Mouse (Mus musculus): ENCODE results near the gene Clec16a.

The Clec16a gene

DNA sequence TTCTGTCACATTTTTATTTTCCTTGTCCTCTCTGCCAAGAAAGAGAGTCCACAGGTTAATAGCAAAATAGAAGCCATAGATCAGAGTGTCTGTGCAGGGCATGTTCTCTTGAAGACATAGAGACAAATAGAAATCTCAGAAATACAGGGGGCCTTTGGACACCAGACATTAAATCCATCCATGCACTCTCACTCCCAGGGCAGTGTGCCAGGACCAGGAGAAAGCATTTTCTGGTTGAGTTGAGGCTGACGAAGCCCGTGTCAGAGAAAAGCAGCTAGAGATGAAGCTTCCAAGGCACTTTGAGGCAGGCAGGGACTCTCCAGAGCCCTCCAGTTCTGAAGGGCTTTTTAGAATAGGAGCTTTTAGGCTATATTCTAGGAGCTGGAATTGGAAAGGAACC, 171.6 kb downstream of the Clec16a start:
- DNase-seq (ENCODE audit: low read depth, low spot score) = no peak

DNA sequence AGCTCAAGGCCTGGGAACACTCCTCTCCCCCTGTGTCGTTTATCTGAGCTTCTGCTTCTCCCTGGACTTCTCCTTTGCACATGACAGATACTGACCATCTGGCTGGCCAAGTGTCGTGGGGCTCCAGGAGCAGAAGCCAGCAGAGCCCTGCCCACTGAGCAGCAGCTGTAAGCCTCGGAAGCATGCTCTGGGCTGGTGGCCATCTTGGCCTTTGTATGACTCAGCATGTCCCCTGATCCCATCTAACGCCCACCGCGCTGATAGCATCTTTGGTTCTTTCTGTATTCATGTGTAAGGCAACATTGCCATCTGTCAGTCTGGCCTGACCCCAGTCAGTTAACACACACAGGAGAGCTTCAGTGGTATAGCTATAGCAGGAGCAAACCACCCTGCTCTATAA, 174.8 kb downstream of the Clec16a start:
- DNase-seq (ENCODE audit: low read depth, low spot score) = no peak

DNA sequence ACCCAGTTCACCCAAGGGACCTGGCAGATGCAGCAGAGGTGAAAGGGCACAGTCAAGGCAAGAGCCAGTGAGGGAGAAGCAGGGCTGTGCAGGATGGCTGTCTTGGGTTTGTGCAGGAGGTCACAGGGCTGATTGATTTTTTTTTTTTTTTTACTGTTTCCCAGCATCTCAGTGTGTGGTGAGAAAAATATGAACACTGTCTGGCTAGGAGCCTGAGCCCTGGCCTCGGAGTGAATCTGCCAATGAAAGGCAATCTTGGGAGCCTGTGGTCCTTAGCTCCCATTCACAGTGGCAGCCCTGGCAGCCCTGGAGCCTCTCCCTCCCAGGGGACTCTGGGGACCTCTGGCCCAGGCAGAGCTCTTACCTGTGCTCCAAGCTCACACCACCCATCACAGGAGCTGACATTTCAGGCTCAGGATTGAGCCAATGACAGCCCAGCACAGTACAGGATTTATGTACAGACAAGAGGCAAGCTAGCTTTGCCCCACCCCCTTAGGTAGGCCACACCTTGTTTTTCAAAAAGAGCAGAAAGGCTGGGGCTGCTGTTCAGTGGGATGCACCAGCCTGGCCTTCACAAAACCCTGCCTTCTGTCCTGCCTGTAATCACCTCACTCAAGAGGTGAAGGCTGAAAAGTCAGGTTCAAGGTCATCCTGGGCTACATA, 177.9 kb downstream of the Clec16a start:
- DNase-seq (ENCODE audit: low read depth, low spot score) = no peak

DNA sequence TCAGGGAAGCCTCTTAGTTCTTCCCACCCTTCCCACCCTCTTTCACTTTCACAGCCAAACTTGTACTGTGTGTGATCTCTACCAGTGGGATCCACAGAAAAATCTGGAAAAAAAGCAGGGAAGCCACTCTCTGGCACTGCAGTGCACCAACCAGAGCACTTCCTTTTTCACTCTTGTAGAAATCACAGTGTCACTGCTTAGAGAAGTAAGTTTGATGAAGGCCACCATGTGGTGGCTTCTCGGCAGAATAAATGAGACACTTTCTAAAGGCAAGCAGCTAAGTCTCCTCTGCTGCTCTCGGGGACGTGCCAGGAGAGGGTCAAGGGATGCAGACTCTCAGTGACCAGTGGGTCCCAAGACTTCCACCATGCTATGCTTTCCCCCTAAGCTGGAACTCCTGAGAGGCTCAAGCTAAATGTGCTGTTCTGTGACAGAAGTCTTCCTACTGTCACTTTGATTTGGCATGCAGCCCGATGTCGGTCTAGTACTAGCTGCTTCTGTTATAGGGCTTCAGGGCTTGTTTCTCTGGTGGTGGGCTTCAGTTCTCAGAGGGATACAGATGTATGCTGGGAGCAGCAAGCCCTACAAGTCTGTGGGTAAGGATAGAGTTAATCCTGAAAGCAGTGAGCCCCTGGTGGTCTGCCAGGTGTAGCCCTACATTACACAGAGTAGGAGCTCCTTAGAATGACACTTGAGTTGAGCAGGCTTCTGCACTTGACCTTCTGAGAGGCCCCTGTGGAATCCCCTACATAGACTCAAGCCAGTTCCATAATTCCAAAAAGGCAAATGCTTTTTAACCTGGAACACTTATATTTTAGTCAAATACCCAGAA, 178.9 kb downstream of the Clec16a start:
- peak; percentile 38 for DNase-seq (ENCODE audit: low read depth, low spot score)

DNA sequence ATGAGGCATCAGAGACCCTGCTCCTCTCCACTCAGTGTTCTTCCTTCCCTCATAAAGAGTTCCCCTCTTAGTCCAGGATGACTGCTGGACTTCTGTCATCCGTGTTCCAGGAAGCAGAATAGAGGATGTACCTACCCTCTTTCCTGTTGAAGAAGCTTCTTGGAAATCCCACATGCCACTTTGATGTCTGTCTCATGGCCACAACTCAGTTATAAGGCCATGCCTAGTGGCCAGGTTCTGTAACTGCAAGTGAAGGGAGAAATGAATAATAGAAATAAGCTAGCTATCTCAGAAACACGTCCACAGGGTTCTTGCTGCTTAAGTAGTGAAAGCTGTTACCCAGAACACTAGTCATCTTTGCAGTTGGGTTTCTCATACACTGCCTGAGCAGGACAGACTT, 180.0 kb downstream of the Clec16a start:
- peak; percentile 40 for DNase-seq (ENCODE audit: low read depth, low spot score)

DNA sequence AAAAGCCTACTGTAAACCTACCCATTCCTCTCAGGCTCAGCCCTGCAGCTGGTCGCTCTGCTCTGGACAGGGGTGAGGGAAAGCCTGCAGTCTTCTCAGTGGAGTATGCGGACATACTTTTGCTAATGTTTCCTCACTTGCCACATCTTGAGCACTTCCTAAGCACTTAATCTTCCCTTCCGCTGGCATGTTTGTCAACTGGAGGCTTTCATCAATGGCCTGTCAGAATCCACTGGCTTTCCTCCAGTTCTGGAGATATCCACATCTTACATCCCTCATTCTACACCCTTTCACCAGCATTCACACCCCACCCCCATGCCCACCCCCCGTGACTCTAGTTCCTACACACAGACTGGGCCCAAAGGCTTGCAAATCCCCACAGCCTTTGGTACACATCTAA, 182.5 kb downstream of the Clec16a start:
- DNase-seq (ENCODE audit: low read depth, low spot score) = no peak

DNA sequence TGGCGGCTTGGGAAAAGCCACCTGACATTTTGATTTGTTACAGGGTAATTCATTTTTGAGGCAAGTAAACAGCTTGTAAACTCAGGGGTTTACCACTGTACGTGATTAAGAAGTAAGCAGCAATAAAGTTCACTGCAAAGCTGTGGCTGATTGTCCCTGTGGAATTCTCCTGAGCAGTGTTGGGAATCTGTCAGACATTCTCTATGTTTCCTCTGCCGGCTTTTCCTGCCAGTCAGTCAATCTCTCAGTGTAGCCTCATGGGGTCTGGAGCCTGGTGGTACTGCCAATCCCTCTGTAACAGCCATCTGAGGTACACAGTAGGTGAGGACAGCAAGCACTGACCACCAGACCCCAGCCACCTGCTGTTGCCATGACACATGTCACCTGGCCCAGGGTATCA, 183.7 kb downstream of the Clec16a start:
- no peak for DNase-seq (ENCODE audit: low read depth, low spot score)

DNA sequence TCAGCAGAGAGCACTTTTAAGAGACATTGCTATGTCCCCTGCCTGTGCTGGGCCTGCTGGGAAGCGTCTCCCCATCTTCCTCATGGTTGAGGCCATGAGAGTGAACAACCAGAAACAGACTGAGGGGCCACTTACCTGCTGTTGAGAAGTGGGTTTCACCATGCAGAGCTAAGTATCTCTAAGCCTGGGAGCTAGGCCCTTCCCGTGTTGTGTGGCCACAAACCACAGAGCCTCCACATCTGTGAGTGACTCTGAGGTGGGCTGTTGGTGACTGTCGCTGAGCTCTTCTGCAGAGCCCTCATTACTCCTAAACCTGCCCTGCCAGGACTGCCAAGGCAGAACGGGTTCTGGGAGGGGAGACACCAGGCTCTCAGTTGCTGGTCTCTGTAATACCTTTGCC, 185.8 kb downstream of the Clec16a start:
- DNase-seq (ENCODE audit: low read depth, low spot score) = no peak

DNA sequence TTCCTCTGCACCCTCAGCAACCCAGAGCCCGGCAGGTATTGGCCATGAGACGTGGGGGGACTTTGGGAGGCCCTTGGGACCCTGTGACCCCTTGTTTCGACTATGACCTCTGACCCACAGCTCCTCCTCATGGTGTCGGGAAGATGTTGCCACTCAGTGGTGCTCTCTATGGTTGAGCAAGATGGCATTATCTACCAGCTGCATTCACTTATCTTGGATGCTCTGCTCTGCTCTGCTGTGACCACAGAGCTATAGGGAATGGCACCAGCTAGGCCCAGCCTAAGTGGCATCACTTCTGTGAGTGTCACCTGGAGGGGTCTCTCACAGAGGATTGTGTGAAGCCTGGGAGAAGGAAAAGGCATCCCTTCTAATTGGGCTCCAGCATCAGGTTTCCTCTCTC, 186.6 kb downstream of the Clec16a start:
- no peak for DNase-seq (ENCODE audit: low read depth, low spot score)

DNA sequence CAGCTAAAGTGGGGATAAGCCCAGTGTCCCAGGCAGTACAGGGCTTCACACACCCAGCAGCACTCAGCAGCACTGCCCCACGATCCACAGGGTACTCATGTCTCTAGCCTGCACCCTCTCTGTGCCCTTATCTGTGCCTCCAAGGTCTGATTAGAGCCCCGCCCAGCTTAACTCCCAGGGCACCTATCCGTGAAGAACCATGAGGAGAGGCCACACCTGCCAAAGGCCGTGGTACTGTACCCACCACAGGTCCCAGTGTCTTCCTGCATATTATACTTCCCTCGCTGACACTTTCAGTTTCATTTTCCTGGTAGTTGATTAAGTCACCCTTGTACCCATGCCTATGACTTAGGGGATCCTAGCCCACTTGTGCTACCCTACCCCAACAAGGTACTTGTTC, 187.3 kb downstream of the Clec16a start:
- DNase-seq (ENCODE audit: low read depth, low spot score) = peak; percentile 15

DNA sequence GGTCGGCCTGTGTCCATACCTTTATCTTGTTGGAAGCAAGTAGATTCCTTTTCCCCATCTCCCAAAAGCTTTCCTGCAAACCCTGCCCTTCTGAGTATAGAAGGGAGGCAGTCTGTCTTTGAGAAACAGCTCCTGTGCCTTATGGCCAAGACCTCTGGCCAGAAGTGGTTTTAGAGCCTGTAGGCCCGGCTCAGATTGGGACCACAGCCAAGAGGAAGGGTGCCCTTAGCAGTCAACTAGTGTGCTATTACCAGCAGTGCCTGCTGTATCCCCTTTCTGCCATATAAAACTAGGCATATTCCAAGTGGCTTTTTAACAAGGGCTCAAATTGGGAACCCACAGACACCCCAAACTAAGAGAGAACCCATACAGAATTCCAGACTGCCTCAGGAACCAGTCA, 190.6 kb downstream of the Clec16a start:
- no peak for DNase-seq (ENCODE audit: low read depth, low spot score)

DNA sequence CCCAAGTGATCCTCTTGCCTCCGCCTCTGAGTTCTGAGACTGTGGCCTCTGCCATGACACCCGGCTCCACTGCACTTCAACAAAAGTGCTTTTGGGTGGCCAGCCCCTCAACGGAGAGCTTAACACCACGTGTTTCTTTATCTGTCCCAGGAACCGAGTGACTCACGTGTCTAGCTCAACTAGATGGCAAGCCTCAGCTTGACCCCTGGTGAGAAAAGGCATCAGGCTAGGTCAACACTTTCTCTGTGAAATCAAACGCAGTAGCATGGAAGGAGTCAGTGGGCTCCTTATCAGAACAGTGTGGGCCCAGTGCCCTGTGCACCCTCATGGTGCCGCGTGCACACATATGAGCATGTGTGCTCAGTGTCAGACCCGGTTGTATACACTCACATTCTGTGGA, 191.2 kb downstream of the Clec16a start:
- no peak for DNase-seq (ENCODE audit: low read depth, low spot score)

DNA sequence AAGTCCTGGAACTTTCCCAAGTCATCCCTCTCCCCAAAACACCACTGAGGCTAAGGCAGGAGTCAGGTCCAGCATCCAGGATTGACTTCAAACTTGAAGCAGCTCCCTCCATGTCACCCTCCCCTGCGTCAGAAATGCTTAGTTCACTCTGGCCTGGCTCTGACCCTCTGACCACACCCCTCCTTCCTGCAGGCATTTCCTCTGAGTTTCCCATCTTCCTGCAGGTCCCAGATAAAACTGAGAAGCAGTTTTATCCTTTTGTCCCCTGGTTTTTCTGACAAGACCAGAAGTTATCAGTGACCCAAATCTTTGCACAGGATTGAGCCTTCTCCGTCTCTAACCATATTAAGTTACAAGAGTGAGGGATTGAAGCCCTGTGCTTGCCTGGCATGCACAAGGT, 192.4 kb downstream of the Clec16a start:
- DNase-seq (ENCODE audit: low read depth, low spot score) = no peak

DNA sequence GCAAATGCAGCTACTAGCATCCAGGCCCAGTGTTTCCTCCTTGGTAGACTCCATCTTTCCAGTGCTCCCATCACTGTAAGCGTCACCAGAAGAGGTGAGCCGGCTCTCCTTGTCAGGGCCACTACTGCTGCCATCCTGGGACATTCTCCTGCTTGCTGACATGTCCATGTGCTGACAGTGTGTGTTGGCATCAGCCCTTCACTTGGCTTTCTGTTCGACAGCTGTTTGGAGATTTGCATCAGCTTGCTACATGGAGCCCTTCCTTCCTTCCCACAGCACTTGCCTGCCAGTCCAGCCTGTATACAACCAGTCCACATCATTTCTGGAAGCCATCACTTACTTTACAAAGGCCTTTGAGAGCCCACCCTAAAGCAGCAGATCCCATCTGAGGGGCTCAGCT, 193.7 kb downstream of the Clec16a start:
- no peak for DNase-seq (ENCODE audit: low read depth, low spot score)

DNA sequence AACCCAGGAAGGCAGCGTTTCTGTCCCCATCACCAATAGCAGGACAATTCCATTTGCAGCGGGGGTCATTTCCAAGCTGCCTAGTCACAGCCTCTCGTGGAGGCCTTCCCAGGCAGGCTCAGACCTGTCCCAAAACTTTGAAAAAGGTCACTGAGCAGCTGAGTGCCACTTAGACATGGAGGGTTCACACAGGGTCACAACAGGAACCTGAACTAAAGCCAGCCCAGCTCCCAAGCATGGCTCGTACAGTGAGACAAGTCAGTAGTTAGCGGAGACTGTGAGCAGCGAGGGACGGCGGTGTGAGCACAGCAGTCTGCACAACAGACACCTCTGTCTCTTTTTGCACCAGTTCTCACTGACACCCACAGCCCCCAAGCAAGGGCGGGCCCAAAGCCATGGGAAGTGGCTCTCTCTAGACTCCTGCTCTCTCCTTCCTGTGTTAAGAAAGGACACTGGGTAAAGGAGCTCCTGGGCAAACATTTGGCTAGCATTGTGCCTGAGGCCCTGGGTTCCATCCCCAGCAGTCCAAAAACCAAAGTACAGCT, 194.8 kb downstream of the Clec16a start:
- no peak for DNase-seq (ENCODE audit: low read depth, low spot score)

DNA sequence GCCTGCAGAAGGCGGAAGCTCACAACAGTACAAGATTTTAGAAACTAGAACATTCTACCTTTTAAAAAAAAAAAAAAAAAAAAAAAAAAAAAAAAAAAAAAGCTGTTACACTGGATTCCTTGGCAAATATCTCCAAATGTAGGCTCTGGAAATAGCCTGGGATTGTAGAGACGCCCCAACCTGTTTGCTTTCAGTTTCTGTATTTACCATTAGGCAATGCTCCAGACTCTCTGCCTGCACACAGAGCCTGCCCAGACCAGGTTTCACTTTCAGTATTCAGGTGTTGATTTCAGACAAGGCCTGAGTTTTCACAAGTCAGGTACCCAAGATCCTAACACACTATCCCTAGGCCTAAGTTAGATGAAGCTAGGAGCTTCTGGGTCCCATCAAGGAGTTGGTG, 195.9 kb downstream of the Clec16a start:
- peak; percentile 51 for DNase-seq (ENCODE audit: low read depth, low spot score)

DNA sequence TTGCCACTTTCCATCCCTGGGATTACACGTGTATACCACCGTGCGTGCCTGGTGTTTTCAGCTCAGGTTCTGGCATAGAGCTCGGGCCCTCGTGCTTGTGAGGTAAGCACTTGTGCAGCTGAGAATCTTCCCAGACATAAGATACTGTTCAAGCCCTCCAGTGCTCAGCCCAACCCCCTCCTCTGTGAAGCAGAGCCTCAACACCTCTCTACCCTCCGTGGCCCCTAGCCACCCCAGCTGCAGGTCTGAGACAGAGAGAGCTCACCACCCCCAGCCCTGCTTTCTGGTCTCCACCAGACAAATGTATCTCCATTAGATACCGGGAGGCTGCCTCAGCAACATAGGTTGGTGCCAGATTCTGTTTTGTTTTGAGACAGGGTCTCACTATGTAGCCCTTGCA, 204.1 kb downstream of the Clec16a start:
- DNase-seq (ENCODE audit: low read depth, low spot score) = no peak

DNA sequence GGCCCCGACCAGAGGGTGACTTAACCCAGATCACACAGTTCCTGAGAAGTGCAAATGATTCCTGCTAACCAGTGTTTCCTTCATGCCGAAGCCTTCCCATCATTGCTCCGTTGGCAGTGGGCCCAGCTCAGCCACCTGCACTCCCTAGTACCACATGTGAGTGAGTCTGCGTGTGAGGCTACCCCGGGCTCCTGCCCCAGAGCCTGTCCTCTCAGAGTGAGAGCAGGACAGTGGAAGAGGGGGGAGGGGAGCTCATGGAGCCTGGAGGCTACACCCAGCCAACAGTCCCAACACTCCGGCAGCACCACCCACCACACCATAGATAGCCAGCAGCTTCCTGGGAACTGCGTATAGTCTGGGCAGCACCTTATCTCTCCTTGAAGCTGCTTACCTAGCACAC, 204.7 kb downstream of the Clec16a start:
- no peak for DNase-seq (ENCODE audit: low read depth, low spot score)

DNA sequence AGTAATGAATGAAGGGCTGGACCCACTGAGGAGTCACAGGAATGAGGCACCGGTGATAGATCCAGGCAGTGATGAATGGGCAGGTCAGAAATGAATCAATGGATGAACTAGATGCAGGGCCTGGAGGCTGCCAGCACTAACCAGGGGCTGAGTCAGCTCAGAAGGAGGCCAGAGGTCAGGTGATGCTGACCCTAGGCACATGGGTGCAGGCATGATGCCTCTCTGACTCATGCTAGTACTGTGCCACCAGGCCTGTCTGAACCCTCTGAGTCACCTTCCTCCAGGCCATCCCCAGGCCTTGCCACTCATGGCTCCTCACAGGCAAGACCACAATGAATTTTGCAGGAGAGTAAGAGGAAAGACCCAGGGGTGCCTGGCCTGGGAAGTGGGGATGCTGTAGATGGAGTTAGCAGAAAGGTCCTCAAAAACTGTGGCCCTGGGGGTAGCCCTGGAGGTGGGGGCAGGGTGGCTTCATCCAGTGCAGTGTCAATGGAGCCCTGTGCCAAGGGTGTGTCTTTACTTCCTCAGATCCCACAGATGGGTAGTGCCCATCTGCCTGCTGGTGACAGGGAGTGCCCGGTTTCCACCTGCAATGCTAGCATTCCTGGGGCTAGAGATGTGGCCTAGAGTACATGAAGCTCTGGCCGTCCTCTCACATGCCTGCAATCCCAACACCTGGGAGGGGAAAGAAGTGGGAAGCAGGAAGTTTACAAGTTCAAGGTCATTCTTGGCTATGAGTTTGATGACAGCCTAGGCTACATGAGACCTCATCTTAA, 209.6 kb downstream of the Clec16a start:
- no peak for DNase-seq (ENCODE audit: low read depth, low spot score)

DNA sequence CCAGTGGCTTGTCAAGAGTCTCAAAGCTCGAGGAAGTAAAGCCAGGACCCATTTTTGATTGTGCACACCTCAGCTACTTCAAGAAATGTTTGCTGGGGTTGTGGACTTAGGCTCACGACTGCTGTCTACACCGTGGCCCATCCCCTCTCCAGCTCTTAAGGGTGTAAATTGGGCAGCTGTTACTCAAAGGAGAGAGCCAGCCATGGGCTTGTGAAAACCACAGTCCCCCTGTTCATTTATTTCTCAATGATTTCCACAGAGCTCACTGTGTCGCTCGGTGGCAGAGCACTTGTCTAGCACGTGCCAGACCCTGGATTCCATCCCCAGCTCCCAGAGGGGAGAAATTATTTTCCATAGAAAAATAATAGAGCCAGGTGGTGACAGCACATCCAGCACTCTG, 211.0 kb downstream of the Clec16a start:
- DNase-seq (ENCODE audit: low read depth, low spot score) = no peak

DNA sequence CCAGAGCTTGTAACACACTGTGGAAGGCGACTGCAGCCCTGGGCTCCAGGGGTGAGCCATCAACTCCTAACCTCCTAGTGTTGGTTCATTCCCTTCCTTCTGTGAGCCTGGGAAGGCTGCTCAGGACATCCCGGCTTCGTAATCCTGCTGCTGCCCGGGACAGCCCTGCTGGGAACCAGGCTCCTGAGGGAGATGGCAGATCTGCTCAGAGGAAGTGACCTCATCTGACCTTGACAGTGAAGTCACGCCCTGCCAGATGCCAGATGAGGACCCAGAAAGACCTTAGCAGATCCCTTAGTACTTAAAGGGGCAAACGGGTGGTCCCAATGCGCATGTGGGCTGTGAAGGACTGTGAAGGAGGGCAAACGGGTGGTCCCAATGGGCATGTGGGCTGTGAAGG, 216.0 kb downstream of the Clec16a start:
- DNase-seq (ENCODE audit: low read depth, low spot score) = no peak

DNA sequence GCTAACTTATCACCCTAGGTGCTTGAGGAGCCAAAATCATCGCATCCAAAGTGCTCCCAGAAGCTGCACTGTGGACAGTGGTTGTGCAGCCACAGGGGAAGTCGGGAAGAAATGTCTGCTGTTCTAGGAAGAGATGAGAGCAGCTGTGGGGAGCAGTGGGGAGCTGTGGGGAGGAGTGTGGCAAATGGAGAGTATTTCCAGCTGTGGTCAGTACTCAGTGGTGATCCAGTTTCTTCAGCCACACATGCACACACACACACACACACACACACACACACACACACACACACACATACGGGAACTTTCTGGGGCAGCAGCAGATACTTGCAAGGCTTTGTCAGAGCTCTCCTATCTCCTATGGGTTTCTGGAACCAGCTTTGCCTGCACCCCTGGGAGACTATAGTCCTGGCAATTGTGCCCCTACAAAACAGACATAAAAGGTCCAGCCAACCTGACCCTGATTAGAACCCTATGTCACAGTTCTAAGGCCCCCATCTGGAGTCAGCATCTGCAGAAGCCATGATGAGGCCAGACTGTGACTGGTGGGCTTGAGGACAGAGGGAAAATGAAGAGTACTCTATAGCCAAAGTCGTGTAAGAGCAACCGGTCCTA, 217.5 kb downstream of the Clec16a start:
- no peak for DNase-seq (ENCODE audit: low read depth, low spot score)

Data from A20 (cell line).